Comparison of ENCODE assay signal across 8 mouse cellular contexts in the genomic region with DNA sequence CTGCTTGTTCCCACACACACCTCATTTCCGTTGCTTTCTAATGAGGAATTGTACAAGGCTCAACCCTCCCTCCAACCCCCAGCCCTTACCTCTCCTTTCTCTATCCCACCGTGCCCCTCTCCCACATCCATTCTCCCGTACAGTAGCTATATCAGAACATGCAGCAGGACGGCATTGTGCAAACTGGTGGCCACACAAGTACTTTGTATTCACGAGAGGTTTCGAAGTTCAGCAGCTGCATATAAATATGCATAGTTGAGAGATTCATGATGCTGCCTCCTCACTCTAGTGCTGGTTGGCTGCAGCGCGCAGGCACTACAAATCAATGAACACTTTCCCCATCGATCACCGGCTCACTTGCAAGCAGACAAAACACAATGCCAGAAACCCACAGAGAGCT.
DNase-seq lines count a peak whose midpoint lies in the region; ATAC-seq and TF ChIP-seq lines count a peak whose summit lies in the region.
"Had no signal": no experiment of that assay in that cellular context is flagged by ENCODE, and none has a peak within 500 bp of the region (broad histone marks: within the 10 kb centered on the region; RNA-seq: fewer than 3 reads in every experiment).

No protein-coding gene starts in this region.

- peak; percentile 23 to 46 for DNase-seq in cerebellum, adult 2 months
- DNase-seq in embryo, embryonic 10.5 days (ENCODE audit: low spot score), result peak; percentile 34
- DNase-seq in layer of hippocampus, adult 11-12 months (ENCODE audit: low spot score), result peak; percentile 55
- no peak for DNase-seq in thymus, postnatal 36 days
- DNase-seq in gastrocnemius, adult 18-20 months (ENCODE audit: low spot score), result no peak
- DNase-seq in lung, postnatal 36 days, result no peak

- no peaks in the 10 kb centered on the region for H3K4me1 ChIP-seq in cerebellum, adult 2 months (ENCODE audit: control insufficient read depth, insufficient read depth, low read length)
- peaks cover 15% of the 10 kb centered on the region for H3K4me1 ChIP-seq in midbrain, embryonic 15.5 days
- H3K4me1 ChIP-seq: heart, embryonic 15.5 days had no signal

- H3K27ac ChIP-seq in cerebellum, adult 2 months (ENCODE audit: insufficient read depth, low read length), result no peak overlapping the region
- H3K27ac ChIP-seq in midbrain, embryonic 15.5 days, result peak overlapping the region; percentile 97
- H3K27ac ChIP-seq: heart, embryonic 15.5 days had no signal

- peak overlapping the region; percentile 67 for H3K4me3 ChIP-seq in cerebellum, adult 2 months (replicated peaks; ENCODE audit: insufficient read depth, low read depth, low read length)
- H3K4me3 ChIP-seq in midbrain, embryonic 15.5 days, result peak overlapping the region; percentile 36
- H3K4me3 ChIP-seq: heart, embryonic 15.5 days had no signal

- WGBS in cerebellum, adult 2 months, result 10% methylated on average over 10 of the region's 10 CpGs
- 11% methylated on average over 10 of the region's 10 CpGs for WGBS in midbrain, embryonic 15.5 days

- H3K4me2 ChIP-seq in midbrain, embryonic 15.5 days, result peak overlapping the region; percentile 55
- H3K4me2 ChIP-seq: heart, embryonic 15.5 days had no signal

- H3K27me3 ChIP-seq in cerebellum, adult 2 months (ENCODE audit: control insufficient read depth, insufficient read depth, low read length), result no peaks in the 10 kb centered on the region
- H3K27me3 ChIP-seq in midbrain, embryonic 15.5 days (replicated peaks), result no peaks in the 10 kb centered on the region
- H3K27me3 ChIP-seq: heart, embryonic 15.5 days had no signal

- no peaks in the 10 kb centered on the region for H3K9me3 ChIP-seq in midbrain, embryonic 15.5 days
- H3K9me3 ChIP-seq: heart, embryonic 15.5 days had no signal

- H3K36me3 ChIP-seq in midbrain, embryonic 15.5 days (replicated peaks), result no peaks in the 10 kb centered on the region
- H3K36me3 ChIP-seq: heart, embryonic 15.5 days had no signal

- ATAC-seq in midbrain, embryonic 15.5 days (replicated peaks), result peak; percentile 94

- TF ChIP-seq CTCF in cerebellum, adult 2 months (IDR thresholded peaks at IDR 0.05; ENCODE audit: borderline replicate concordance, insufficient read depth, low read depth, low read length), result no peak

- peak overlapping the region; percentile 40 for H3K9ac ChIP-seq in midbrain, embryonic 15.5 days
- H3K9ac ChIP-seq: heart, embryonic 15.5 days had no signal

- no peak for TF ChIP-seq POLR2A in cerebellum, adult 2 months (IDR thresholded peaks at IDR 0.05; ENCODE audit: borderline replicate concordance, insufficient read depth, low read length)

Comparison
In these comparisons a context has a peak if more than half of its experiments do, and no peak if none do; other contexts are left out.
1. DNase-seq: peak in cerebellum, adult 2 months (2 of 2), embryo, embryonic 10.5 days (single experiment) and layer of hippocampus, adult 11-12 months (single experiment); none in thymus, postnatal 36 days (0 of 2), gastrocnemius, adult 18-20 months (single experiment) and lung, postnatal 36 days (single experiment).